Mouse (Mus musculus) cerebellum, adult 2 months (tissue): ENCODE data around the gene Magi3.

Experiments used
- CTCF ChIP-seq: fragments of 200-500 bp; IDR thresholded peaks from 2 replicates; pipeline ENCODE4 v1.5.1; 2011; ENCODE audit warnings: low read depth, mild to moderate bottlenecking, control low read depth, low read length, moderate library complexity, borderline replicate concordance; ENCODE audit not compliant: insufficient read depth
- POLR2A ChIP-seq: fragments of 200-500 bp; IDR thresholded peaks from 2 replicates; pipeline ENCODE4 v1.6.1; 2011; ENCODE audit warnings: low read length, control low read depth, borderline replicate concordance; ENCODE audit not compliant: insufficient read depth

- TF ChIP-seq CTCF (no peak), POLR2A (no peak)
These were observed 230.8 kb downstream of the Magi3 start for GRCm38 (mm10) chr3:103989352-103989751.
